Mouse (Mus musculus) neural tube, embryonic 15.5 days (tissue): ENCODE results near the gene Cldn11. TPM values are rescaled to one million over a fixed set of nuclear protein-coding genes. Genes with fewer than 3 reads are reported as not detected.
A peak's percentile ranks its signal among the peaks of the same experiment; 100 is the strongest.

Source experiments
- ATAC-seq: fragments of 200-750 bp; cut with Nextera tagmentation; 2 replicates; pipeline ENCODE4 v1.8.0; 2017; ENCODE audit warnings: mild to moderate bottlenecking, moderate TSS enrichment, moderate library complexity; ENCODE audit not compliant: low FRiP score
- H3K27ac ChIP-seq: fragments of 300-500 bp; sonication (generic); replicated peaks from 2 replicates; pipeline ENCODE4 v1.5.1; 2015; ENCODE audit warnings: mild to moderate bottlenecking, inconsistent platforms
- H3K27me3 ChIP-seq: fragments of 300-500 bp; sonication (generic); replicated peaks from 2 replicates; pipeline ENCODE4 v1.6.1; 2015; ENCODE audit warnings: inconsistent platforms
- H3K36me3 ChIP-seq: fragments of 300-500 bp; sonication (generic); 2 replicates; pipeline ENCODE4 v1.6.1; 2015; ENCODE audit warnings: inconsistent platforms
- H3K4me1 ChIP-seq: fragments of 300-500 bp; sonication (generic); 2 replicates; pipeline ENCODE4 v1.6.1; 2015; ENCODE audit warnings: inconsistent platforms
- H3K4me2 ChIP-seq: fragments of 300-500 bp; sonication (generic); 2 replicates; pipeline ENCODE4 v1.6.1; 2015; ENCODE audit warnings: inconsistent platforms, mild to moderate bottlenecking, moderate library complexity
- H3K4me3 ChIP-seq: fragments of 300-500 bp; sonication (generic); replicated peaks from 2 replicates; pipeline ENCODE4 v1.5.1; 2015; ENCODE audit warnings: mild to moderate bottlenecking, inconsistent platforms
- H3K9ac ChIP-seq: fragments of 300-500 bp; sonication (generic); replicated peaks from 2 replicates; pipeline ENCODE4 v1.6.1; 2015; ENCODE audit warnings: mild to moderate bottlenecking, inconsistent platforms
- H3K9me3 ChIP-seq: fragments of 300-500 bp; sonication (generic); replicated peaks from 2 replicates; pipeline ENCODE4 v1.6.1; 2016; ENCODE audit warnings: inconsistent platforms
- WGBS: fragments of 180-500 bp; shearing (Covaris S2); methylation state at CpG from one replicate; pipeline ENCODE4 v1.1.7; 2015; ENCODE audit warnings: mixed read lengths; 5-methylcytosine and 5-hydroxymethylcytosine counted together
- polyA plus RNA-seq: library from polyadenylated mRNA; unstranded; fragments of >200 nt; fragmentation: Nextera tagmentation; extraction: Ambion mirVana; gene quantifications from 2 replicates; pipeline ENCODE4 v1.2.1, GENCODE M21; 2015

Cldn11 gene
- 29.8 and 30.3 TPM in 2 replicates for polyA plus RNA-seq

- Histone ChIP-seq H3K4me1 (peaks cover 18% of the 10 kb centered on the region), H3K36me3 (no peaks in the 10 kb centered on the region), H3K9me3 (no peaks in the 10 kb centered on the region), H3K27me3 (peaks cover 30% of the 10 kb centered on the region), H3K9ac (peak within 1 kb of the TSS; percentile 27), H3K27ac (no peak within 1 kb of the TSS), H3K4me3 (peak within 1 kb of the TSS; percentile 44), H3K4me2 (peak within 1 kb of the TSS; percentile 89)
- peak; percentile 75 for ATAC-seq
- WGBS, result under 1% methylated on average over 33 of the region's 33 CpGs
Measured at GRCm38 (mm10) chr3:31149706-31150105, at the start of gene Cldn11. TSS of gene Cldn11 (plus strand) at chr3:31149920.

- no peaks in the 10 kb centered on the region for H3K36me3 ChIP-seq
- H3K4me1 ChIP-seq, result peaks cover 54% of the 10 kb centered on the region
- no peak for ATAC-seq
- H3K4me3 ChIP-seq, result no peak overlapping the region
- peak overlapping the region; percentile 46 for H3K4me2 ChIP-seq
- 77% methylated on average over 5 of the region's 5 CpGs for WGBS
- H3K9me3 ChIP-seq, result no peaks in the 10 kb centered on the region
- no peak overlapping the region for H3K9ac ChIP-seq
- H3K27me3 ChIP-seq, result no peaks in the 10 kb centered on the region
- H3K27ac ChIP-seq, result no peak overlapping the region
Measured at GRCm38 (mm10) chr3:31100026-31100425, 49.7 kb upstream of the Cldn11 start.

- no peak for ATAC-seq
- WGBS, result 89% methylated on average over 3 of the region's 3 CpGs
Measured at GRCm38 (mm10) chr3:31100802-31101201, 48.9 kb upstream of the Cldn11 start.

GRCm38 (mm10) chr3:31104936-31105335 is 44.8 kb upstream of the Cldn11 start:
- 79% methylated on average over 6 of the region's 6 CpGs for WGBS
- no peak overlapping the region for H3K4me2 ChIP-seq
- H3K4me1 ChIP-seq, result peaks cover 38% of the 10 kb centered on the region
- no peak overlapping the region for H3K27ac ChIP-seq
- no peak overlapping the region for H3K4me3 ChIP-seq
- H3K9me3 ChIP-seq, result no peaks in the 10 kb centered on the region
- no peaks in the 10 kb centered on the region for H3K27me3 ChIP-seq
- no peaks in the 10 kb centered on the region for H3K36me3 ChIP-seq
- ATAC-seq, result no peak
- H3K9ac ChIP-seq, result no peak overlapping the region

More at GRCm38 (mm10) chr3:31100802-31101201, 48.9 kb upstream of the Cldn11 start:
- H3K27ac ChIP-seq, result no peak overlapping the region
- peaks cover 54% of the 10 kb centered on the region for H3K4me1 ChIP-seq
- H3K27me3 ChIP-seq, result no peaks in the 10 kb centered on the region
- H3K4me2 ChIP-seq, result peak overlapping the region; percentile 11; the same call in 1 of the 2 replicates
- H3K9ac ChIP-seq, result no peak overlapping the region
- no peaks in the 10 kb centered on the region for H3K9me3 ChIP-seq
- no peaks in the 10 kb centered on the region for H3K36me3 ChIP-seq
- no peak overlapping the region for H3K4me3 ChIP-seq

GRCm38 (mm10) chr3:31106597-31106996 is 43.1 kb upstream of the Cldn11 start:
- no peak overlapping the region for H3K4me3 ChIP-seq
- 84% methylated on average over 6 of the region's 6 CpGs for WGBS
- H3K27me3 ChIP-seq, result no peaks in the 10 kb centered on the region
- H3K27ac ChIP-seq, result 0 out of 2 replicates have a peak overlapping the region, but pooled peaks have one; percentile 51
- H3K4me1 ChIP-seq, result peaks cover 33% of the 10 kb centered on the region
- no peaks in the 10 kb centered on the region for H3K36me3 ChIP-seq
- H3K4me2 ChIP-seq, result no peak overlapping the region
- ATAC-seq, result no peak
- H3K9me3 ChIP-seq, result no peaks in the 10 kb centered on the region
- H3K9ac ChIP-seq, result no peak overlapping the region

GRCm38 (mm10) chr3:31107674-31108073 is 42.0 kb upstream of the Cldn11 start:
- no peaks in the 10 kb centered on the region for H3K27me3 ChIP-seq
- H3K36me3 ChIP-seq, result no peaks in the 10 kb centered on the region
- peak; percentile 12; the same call in 1 of the 2 replicates for ATAC-seq
- 71% methylated on average over 4 of the region's 4 CpGs for WGBS
- peak overlapping the region; percentile 54 for H3K27ac ChIP-seq
- no peak overlapping the region for H3K4me3 ChIP-seq
- H3K9ac ChIP-seq, result no peak overlapping the region
- H3K4me1 ChIP-seq, result peaks cover 29% of the 10 kb centered on the region
- H3K9me3 ChIP-seq, result no peaks in the 10 kb centered on the region
- peak overlapping the region; percentile 20; the same call in 1 of the 2 replicates for H3K4me2 ChIP-seq

- peaks cover 24% of the 10 kb centered on the region for H3K4me1 ChIP-seq
- peaks cover 8% of the 10 kb centered on the region for H3K36me3 ChIP-seq
- H3K4me2 ChIP-seq, result no peak overlapping the region
- no peak overlapping the region for H3K9ac ChIP-seq
- WGBS, result 73% methylated on average over 3 of the region's 3 CpGs
- H3K4me3 ChIP-seq, result no peak overlapping the region
- ATAC-seq, result peak; percentile 76; the same call in 1 of the 2 replicates
- H3K27ac ChIP-seq, result no peak overlapping the region
- H3K9me3 ChIP-seq, result no peaks in the 10 kb centered on the region
- no peaks in the 10 kb centered on the region for H3K27me3 ChIP-seq
Measured at GRCm38 (mm10) chr3:31109108-31109507, 40.6 kb upstream of the Cldn11 start.

GRCm38 (mm10) chr3:31123098-31123497 is 26.6 kb upstream of the Cldn11 start:
- Histone ChIP-seq H3K4me2 (no peak overlapping the region), H3K4me3 (no peak overlapping the region), H3K4me1 (no peaks in the 10 kb centered on the region), H3K36me3 (peaks cover 30% of the 10 kb centered on the region), H3K9ac (no peak overlapping the region), H3K9me3 (no peaks in the 10 kb centered on the region), H3K27me3 (no peaks in the 10 kb centered on the region), H3K27ac (no peak overlapping the region)
- 90% methylated on average over 4 of the region's 4 CpGs for WGBS
- ATAC-seq, result no peak

GRCm38 (mm10) chr3:31126303-31126702 is 23.4 kb upstream of the Cldn11 start:
- WGBS, result 60% methylated on average over 4 of the region's 4 CpGs
- no peak overlapping the region for H3K4me2 ChIP-seq
- H3K9ac ChIP-seq, result no peak overlapping the region
- no peaks in the 10 kb centered on the region for H3K4me1 ChIP-seq
- no peak overlapping the region for H3K27ac ChIP-seq
- no peak overlapping the region for H3K4me3 ChIP-seq
- peaks cover 8% of the 10 kb centered on the region; the same call in 1 of the 2 replicates for H3K36me3 ChIP-seq
- no peaks in the 10 kb centered on the region for H3K9me3 ChIP-seq
- H3K27me3 ChIP-seq, result no peaks in the 10 kb centered on the region
- no peak for ATAC-seq

GRCm38 (mm10) chr3:31126848-31127247 is 22.9 kb upstream of the Cldn11 start:
- Histone ChIP-seq H3K4me2 (no peak overlapping the region), H3K27ac (no peak overlapping the region), H3K9me3 (no peaks in the 10 kb centered on the region), H3K9ac (no peak overlapping the region), H3K4me3 (no peak overlapping the region), H3K36me3 (peaks cover 8% of the 10 kb centered on the region; the same call in 1 of the 2 replicates), H3K27me3 (no peaks in the 10 kb centered on the region), H3K4me1 (no peaks in the 10 kb centered on the region)
- no peak for ATAC-seq
- 88% methylated on average over 3 of the region's 3 CpGs for WGBS

GRCm38 (mm10) chr3:31129766-31130165 is 20.0 kb upstream of the Cldn11 start:
- Histone ChIP-seq H3K27ac (no peak overlapping the region), H3K4me1 (no peaks in the 10 kb centered on the region), H3K4me3 (no peak overlapping the region), H3K4me2 (no peak overlapping the region), H3K36me3 (no peaks in the 10 kb centered on the region), H3K9ac (no peak overlapping the region), H3K9me3 (no peaks in the 10 kb centered on the region), H3K27me3 (no peaks in the 10 kb centered on the region)
- 63% methylated on average over 4 of the region's 4 CpGs for WGBS
- ATAC-seq, result no peak

- Histone ChIP-seq H3K9me3 (no peaks in the 10 kb centered on the region), H3K27me3 (no peaks in the 10 kb centered on the region), H3K9ac (no peak overlapping the region), H3K4me3 (no peak overlapping the region), H3K36me3 (no peaks in the 10 kb centered on the region), H3K4me1 (no peaks in the 10 kb centered on the region), H3K4me2 (no peak overlapping the region), H3K27ac (no peak overlapping the region)
- no peak for ATAC-seq
- 59% methylated on average over 5 of the region's 5 CpGs for WGBS
Measured at GRCm38 (mm10) chr3:31133664-31134063, 16.1 kb upstream of the Cldn11 start.
